Mouse (Mus musculus): ENCODE results near the gene Mms19.
"Not testable (repeated sequence)": the region's sequence is repeated elsewhere in the genome, so short reads cannot be mapped to it uniquely, and the experiment has no call there.

The Mms19 gene

DNA sequence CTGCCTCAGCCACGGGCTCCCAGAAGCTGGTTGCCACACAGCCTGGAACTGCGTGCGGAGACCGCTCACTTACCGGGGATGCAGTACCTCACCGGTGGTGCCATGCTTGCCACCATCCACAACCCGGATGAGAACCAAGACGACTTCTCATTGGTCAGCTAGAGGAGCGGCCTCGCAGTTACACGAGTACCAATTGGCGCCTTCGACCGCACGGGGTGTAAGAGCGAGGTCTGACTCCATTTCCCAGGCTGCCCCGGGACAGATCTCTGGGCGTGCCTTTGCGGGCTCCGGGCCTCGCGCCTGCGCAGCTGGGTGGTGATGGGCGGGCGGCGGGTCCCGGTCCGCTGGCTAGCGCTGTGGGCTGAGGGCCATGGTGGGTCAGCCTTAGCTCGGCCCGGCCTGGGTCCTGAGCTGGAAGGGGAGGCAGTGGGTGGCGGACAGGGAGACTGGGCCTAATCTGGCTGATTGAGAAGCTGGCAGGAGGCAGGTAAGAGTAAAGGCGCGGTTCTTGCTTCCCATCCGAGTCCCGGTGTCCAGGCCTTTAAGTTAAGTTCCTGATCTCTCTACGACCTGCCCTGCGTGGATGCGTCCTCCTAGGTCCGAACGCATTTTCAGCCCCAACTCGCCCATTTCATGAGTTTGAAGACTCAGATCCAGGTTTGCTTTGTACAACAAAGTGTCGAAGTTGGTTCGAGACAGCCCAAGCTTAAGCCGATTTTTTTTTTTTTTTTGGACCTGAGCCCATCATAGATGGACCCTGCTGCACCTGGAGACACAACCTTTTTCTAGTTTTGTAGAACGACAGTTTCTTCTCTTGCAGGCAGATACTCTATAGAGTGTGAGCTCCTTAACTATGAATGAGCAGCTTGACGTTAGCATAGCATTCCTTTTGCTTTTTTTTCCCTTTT is 47.5 kb downstream of the Mms19 start, which contains the start of the genes Exosc1 and Zdhhc16:
Gene Exosc1, minus strand, starts transcription at position 245 of the 908 bp plus-strand sequence.
Gene Zdhhc16, plus strand, starts transcription at position 302 of the 908 bp plus-strand sequence.
- DNase-seq (ENCODE audit: low read depth), result peak; percentile 98

DNA sequence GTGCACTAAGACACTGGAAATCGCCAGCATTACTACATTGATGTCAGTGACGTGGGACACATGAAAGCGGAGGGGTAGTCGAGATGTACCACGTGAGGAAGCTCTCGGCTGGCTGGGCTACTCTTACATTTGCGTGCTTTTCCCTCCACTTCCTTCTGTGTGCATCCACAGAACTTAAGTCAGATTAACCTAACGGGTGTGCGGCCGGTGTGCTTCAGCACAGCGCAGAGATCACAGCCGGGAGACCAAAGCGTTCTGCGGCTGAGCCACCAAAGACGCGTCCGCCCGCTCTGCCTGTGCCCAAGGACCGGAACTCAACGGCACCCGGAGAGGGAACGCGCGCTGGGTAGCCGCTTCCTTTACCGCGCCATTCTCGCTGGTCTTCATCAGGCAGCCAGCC is 48.3 kb downstream of the Mms19 start:
- DNase-seq (ENCODE audit: low read depth), result peak; percentile 85

DNA sequence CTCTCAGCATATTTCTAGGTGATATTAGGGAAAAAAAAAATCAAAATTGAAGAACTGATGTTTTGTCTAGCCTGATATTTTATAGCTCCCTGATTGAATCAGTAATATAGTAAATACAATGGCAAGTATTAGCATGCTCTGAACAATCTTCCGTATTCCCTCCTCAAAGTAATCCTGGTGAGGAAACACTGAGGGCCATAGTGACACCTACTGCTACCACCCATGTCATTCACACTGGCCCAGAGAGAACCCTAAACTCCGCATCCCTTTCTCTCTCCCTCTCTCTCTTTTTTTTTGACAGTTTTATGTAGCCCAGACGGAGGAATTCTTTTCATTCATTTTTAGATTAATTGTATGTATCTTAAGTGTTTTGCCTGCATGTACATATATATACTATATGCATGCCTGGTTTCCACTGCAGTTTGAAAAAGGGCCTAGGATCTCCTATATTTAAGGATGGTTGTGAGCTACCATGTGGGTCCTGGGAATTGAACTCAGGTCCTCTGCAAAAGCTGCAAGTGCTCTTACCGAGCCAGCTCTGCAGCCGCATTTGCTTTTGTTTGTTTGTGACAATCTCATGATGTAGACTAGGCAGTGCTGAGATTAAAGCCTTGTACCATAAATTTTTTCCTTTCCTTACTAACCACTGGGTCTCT is 60.4 kb downstream of the Mms19 start:
- DNase-seq (ENCODE audit: low read depth), result no peak

DNA sequence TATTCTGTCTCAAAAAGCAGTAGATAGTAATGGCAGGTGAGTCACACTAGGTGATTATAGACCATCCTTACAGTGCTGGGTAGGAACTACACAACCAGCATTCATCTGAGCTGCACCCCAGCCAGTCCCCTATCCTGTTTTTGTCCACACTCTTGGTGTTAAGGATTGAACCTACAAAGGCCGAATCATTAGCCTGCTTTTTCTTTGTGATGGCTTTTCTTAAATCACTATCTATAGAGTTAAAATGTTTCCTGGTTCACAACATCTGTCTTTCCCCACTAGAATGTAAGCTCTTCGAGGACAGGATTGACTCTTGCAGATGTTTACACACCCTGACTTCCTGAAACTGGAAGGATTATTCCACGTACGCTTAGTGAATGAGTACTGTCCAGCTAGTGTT is 61.5 kb downstream of the Mms19 start:
- no peak for DNase-seq (ENCODE audit: low read depth)

DNA sequence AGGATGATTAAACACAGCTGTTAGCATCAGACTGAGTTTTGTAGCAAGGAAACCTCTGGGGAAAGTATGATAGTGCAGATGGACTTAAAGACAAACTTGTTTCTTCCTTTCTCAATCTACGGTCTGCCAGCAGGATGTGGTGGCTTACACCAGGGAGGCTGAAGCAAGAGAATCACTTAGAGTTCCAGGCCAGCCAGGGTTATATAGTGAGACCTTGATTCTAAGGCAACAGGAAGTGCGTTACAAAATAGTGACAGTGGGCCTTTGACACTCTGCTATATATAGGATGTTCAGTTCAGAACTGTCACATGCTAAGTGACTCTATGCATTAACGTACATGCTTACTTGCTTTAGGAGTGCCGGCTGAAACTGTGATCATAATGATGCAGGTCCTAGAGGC is 64.1 kb downstream of the Mms19 start:
- peak; percentile 51 for DNase-seq (ENCODE audit: low read depth)

DNA sequence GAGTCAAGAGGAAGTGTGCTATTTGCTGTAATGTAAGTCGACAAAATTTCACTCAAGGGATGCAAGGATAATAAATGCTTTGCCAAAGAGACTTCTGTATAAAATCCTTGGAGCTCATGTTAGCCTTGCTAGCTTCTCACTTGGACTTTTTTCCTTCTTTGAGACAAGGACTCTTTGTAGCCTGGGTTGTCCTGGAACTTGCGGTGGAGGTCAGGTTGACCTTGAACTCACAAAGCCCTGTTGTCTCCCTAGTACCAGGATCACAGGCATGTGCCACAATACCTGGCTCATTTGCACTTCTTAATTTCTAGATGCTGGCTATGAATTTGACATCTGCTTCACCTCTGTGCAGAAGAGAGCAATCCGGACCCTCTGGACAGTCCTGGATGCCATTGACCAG is 65.7 kb downstream of the Mms19 start:
- no peak for DNase-seq (ENCODE audit: low read depth)

DNA sequence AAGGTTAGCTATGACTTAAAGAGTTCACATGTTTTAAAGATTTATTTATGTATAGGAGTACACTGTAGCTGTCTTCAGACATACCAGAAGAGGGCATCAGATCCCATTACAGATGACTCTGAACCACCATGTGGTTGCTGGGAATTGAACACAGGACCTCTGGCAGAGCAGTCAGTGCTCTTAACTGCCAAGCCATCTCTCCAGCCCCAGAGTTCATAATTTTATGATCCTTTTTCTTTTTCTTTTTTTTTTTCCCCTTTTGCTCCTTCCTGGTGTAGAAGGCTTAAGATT is 66.4 kb downstream of the Mms19 start:
- DNase-seq (ENCODE audit: low read depth), result not testable (repeated sequence)

DNA sequence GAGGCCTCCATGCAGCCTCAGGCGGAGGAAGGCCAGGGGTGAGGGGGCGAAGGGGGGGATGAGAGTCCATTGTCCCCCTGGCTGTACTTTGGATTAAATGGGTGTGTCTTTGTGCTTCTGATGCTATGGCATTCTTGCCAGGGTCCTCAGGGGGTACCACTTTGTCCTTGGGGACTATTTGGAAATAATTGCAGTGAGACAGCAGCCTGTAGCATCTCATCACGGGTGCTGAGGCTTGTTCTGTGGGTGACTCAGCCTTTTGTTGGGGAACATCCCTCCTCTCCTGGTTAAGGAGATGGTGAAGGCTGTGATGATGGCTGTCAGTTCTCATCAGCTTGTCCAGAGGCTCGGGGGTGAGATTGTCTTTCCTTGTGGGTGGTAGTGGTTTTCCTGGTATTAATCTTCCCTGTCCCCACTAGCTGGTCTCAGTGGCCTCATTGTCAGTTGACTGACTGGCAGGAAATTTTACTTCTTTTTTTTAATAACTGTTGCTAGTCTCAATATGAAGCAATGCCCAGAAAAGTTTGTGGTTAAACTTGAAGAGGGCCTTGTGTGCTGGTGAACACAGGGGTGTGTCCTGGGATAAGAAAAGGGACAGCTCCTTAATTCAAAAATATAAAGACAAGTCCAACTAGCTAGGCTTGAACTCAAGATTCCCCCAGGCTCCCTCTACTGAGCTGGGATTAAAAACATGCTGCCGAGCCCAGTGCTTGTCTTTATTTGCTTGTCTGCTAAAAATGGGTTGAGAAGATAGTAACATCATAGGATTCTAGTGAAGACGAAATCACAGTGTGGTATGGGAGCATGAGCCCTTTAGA is 67.0 kb downstream of the Mms19 start:
- DNase-seq (ENCODE audit: low read depth), result no peak

DNA sequence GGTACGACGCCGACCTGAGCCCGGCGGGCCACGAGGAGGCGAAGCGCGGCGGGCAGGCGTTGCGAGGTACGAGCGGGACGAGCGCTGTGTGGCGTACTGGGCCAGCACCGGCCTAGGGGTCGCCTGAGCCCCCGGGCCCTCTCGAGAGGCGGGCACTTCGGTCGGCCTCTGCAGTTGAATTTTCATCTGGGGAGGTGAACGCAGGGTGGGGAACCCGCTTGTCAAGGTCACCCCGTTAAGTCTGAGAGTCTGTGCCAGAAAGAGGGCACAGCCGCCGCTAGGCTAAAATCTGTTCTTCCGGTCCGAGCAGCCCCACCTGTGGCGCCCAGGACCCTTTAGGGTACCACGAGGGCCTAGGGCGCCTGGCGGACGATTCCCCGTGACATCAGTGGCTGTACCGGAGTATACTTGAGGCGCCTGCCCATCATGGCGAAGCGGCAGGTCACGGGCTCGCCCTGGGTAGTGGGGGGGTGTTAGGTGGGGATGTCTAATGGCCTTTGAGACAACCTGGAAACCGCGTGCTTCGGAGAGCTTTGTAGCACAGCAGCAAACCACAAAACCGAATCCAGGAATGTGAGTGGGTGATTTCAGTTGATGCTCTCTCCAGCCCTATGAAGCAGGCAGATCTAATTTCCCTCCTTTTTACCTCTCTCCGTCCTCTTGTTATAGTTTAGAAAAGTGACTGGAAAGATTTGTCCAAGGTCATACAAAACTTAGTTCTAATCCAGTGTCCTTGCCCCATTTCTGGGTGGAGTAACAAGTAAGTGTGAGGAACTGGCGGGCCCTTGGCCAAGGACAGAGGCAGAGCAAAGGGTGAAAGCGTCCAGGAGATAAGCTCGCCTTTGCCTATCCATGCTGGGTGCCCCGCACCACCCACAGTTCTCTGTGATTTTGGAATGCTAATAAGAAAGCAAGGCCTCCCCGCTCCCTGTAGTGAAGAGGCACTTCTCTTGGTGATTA is 68.6 kb downstream of the Mms19 start:
- DNase-seq (ENCODE audit: low read depth), result peak; percentile 64

DNA sequence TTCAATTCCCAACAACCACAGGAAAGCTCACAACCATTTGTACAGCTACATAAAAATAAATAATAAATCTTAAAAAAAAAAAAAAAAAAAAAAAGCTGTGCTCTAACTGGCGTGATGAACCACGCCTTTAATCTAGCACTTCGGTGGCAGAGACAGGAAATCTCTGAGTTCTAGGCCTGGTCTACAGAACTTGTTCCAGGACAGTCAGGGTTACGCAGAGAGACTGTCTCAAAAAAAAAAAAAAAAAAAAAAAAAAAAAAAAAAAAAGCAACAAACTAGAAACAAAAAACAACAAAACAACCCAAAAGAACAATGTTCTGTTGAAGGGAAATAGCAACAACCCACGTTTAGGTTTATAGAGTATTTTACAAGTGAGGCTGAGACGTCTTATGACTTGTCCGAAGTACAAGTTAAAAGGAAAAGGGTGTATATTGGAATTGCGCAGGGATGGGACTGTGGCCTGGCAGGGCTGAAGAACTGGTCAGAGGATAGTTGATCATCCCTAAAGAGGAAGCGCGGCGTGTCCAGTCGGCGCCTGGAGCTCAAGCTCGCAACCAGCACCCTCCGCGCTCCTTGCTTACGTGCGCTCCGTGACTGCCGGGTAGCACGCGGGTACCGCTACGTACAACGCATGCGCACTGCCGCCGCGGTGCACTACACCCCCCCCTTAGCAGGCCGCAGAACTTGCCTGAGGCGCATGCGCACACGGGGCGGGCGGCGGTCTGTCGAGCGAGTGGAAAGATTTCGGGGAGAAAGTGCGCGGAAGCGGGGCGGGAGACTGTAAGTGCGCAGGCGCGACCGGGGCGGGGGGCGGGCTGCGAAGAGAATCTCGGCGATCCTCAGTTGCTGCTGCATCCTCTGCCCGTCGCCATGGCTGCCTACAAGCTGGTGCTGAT is 69.5 kb downstream of the Mms19 start, which contains the start of gene Pgam1:
Gene Pgam1, plus strand, starts transcription at position 746 of the 896 bp plus-strand sequence.
- DNase-seq (ENCODE audit: low read depth), result peak; percentile 99

DNA sequence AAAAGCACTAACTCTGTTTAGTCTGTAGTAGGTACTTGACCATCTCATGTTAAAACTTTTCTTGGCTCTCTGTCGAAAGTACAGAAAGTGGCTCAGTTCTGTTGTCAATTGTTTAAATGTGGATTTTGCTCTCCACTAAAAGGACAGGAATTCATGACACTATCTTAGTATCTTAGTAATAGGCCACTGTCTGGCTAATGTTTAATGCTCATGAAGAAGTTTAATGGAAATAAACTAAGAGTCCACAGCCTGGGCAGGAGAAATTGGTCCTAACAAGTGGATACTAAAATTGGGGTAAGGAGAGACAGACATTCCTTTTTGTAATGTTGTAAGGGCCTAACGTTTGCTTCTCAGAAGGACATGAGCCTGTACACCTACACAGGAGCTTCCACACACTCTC is 70.6 kb downstream of the Mms19 start:
- DNase-seq (ENCODE audit: low read depth), result no peak

DNA sequence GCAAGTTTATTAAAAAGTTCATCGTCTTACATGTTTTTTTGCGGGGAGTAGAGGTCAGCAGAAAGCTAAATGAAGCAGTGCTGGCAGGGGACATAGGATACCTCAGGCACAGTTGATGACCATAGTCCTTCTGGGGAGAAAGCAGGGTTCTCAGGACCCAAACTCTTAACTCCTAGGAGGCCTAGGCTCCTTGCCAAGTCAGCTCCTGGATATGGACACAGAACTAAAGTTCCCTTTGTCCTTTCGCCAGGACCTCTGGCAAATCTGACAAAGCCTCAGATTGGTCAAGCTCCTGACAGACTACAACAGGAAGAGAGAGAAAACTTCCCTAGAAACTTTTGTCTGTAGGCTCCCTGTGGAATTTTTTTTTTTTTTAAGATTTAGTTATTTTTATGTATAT is 72.2 kb downstream of the Mms19 start:
- DNase-seq (ENCODE audit: low read depth), result no peak

DNA sequence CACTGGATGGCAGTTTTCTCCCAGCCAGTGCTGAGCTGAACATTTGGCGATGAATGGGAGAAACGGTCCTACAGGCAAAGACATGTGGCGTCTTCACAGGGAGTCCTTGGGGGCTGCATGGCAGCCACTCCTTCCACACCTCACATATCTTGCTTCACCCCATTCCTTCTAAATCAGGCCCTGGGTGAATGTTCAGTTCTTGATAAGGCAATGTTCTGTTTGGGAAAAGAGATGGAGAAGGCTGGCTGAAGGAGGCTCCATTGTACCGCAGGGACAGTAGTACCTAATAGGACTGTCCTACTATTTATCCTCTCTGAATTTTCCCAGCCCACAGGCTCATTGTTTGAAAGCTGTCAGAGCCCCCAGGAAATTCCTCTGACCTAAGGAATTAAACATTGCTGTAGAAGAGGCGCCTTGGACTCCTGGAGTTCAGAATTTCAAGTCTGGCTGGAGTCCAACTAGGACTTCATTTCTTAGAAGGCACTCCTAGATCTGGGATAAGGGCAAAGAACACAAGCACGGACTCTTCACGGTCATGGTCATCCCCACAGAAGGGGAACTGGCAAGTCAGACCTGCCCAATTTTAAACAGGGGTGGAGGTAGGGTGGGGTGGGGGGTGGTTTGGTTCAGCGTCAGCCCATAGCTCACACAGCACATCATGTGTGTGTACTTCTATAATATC is 73.7 kb downstream of the Mms19 start:
- DNase-seq (ENCODE audit: low read depth), result no peak

DNA sequence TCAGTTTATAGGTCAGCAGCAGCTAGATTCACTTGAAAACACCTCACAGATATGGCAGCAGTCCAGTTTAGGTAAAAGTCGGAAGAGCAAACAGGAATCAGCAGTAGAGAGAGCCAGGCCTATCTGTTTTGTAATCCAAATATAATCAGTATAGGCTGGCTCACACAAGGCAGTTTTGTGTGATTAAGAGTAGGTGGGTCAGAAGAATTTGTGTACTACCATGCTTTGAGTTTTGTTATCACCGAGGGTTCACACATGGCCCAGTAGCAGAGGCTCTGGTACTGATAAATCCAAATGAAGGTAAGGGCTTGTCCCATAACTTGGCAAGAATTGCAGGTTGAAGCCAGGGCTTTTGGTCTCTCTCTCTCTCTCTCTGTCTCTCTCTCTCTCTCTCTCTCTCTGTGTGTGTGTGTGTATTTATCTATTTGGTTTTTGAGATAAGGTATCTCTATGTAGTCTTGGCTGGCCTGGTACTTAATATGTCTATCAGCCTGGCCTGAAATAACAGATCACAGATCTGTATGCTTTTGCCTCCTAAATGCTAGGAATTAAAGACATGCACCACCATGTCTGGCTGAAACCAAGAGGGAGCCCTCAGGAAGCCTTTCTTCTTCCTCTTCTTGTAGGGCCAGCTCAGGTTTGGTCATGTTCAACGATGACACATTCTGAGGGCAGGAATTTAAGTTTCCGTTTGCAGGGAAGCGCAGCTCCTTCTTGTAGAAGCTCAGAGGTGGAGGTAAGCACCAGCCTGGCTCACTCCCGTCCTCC is 74.5 kb downstream of the Mms19 start:
- DNase-seq (ENCODE audit: low read depth), result no peak

DNA sequence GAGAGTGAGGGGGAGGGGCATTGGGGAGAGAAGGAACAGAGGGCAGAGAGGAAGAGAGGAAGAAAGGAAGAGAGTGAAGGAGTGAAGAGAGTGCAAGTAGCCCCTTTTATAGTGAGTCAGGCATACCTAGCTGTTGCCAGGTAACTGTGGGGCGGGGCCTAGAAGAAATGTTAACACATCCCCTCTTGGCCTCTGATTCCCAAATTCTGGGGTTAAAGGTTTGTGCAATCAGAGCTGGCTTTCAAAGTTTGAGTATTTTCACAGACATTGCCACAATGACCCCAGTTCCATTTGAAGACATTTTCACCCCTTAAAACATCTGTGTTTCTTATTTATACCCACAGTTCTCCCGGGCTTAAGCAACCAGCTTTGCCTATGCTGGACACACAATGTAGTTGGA is 75.7 kb downstream of the Mms19 start:
- no peak for DNase-seq (ENCODE audit: low read depth)

DNA sequence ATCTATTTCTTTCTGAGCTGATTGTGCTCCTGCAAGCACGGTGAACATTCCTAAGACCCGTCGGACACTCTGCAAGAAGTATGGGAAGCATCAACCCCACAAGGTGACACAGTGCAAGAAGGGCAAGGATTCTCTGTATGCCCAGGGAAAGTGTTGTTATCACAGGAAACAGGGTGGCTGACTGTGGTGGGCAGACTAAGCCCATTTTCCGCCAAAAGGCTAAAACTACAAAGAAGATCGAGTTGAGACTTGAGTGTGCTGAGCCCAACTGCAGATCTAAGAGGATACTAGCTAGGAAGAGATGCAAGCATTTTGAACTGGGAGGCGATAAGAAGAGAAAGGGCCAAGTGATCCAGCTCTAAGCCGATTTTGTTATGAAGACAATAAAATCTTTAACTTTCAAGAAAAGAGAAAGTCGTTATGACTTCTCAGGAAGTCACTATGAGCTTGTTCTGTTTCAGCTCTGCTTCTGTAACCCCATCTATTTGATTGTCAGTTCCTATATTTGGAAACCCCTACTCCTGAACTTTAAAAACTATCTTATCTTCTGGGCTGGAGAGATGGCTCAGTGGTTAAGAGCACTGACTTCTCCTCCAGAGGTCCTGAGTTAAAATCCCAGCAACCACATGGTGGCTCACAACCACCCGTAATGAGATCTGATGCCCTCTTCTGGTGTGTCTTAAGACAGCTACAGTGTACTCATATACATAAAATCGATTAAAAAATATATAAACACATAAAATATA is 77.9 kb downstream of the Mms19 start:
- DNase-seq (ENCODE audit: low read depth), result no peak

DNA sequence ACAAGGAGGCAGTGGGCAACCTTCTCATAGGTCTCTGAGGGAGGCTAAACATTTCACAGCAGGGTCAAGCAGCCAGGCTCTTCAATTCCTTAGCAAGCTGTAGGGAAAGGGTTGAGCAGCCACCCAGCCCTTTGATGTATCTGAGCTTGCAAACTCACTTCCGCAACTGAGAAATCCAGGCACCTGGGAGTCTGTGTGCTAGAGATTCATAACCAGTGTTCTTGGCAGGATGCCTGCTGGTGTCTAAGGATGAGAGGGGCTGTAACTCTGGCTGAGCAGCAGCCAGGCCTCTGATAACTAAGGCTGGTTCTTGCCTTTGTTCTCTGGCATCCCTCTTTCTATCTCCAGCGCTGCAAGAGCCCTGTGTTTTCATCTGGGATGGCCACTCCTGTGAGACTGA is 79.3 kb downstream of the Mms19 start:
- peak; percentile 68 for DNase-seq (ENCODE audit: low read depth)

DNA sequence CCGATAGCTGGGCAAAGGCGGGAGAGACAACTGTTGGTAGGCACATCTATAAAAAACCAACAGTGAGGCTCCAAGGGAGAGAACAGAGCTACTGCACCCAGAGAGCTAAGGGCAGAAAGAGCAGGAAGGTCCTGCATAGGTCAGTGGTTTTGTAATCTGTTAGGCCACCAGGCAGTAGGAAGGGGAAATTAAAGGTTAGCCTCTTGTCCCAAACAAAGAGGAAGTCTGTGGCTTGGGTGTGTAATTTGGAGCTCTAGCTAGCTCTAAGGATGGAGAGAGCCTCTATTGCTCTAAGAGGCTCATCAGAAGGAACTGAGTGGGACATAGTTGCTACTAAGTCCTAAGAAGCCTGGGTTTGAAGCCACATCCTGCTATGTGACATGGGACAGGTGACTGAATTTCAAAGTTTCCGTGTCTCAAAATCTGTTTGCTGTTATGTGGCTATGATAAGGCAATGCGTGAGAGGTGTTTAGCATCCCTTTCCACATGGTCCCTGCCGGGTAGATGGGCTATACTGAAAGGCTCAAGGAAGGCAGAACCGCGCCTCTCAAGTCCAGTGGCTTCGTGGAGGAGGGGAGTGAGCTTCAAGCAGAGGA is 80.4 kb downstream of the Mms19 start:
- DNase-seq (ENCODE audit: low read depth), result peak; percentile 70
